Mouse (Mus musculus) urinary bladder, adult 18-20 months (tissue): Measurements from ENCODE around the gene Asrgl1.

ENCODE experiments used
- DNase-seq, 2 experiments: peaks; one replicate each; pipeline ENCODE4 v3.0.0; 2022; ENCODE audit warnings: low spot score in 2 of 2, mixed read lengths in 2 of 2

Gene Asrgl1

GRCm38 (mm10) chr19:9071456-9072156, 63.8 kb downstream of the Asrgl1 start:
- DNase-seq = no peak

- no peak for DNase-seq
Observed at GRCm38 (mm10) chr19:9070316-9070715, 65.1 kb downstream of the Asrgl1 start.

DNA sequence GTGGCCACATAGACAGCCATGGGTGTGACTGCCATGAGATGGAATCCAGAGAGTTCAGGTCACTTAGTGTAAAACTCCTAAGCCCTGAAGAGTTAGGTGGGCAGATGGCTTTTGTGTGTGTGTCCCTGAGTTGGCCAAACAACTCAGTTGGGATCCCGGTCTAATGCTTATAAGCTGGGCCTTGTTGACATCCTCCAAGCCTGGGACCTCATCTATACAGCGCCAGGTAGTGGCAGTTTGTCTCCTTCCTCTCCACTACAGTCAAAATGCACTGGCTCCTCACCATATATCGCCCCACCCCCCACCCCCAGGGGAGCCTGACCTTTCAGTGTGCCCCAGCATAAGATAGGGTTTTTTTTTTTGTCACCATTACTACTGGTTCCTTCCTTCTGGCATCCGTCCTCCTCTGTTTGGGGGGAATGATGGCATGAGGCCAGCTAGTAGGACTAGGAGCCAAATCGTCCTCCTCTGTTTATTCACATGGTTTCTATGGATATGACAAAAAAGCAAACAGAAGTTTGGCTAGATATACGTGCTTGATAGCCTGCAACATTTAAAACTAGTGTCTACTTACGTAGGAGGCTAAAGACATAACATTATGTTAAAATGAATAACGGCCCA, 65.6 kb downstream of the Asrgl1 start:
- DNase-seq = no peak

DNA sequence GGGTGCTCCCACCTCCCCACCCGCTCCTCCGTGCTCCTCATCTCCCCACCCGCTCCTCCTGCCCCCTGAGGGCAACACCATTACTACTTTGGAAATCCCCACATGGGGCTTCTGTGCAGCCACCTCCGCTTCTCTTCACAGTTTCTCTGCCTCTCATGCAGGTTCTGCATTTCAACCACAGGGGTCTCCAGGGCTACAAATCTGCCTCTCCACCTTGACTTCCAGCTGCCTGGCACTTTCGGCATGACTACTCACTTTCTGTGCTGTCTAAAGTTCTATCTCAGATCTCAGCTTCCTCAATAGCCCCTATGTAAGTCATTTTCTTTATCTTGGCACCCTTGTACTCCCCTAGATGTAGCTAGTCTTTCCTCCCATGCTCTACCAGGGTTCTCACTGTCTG, 68.1 kb downstream of the Asrgl1 start:
- DNase-seq = no peak

DNA sequence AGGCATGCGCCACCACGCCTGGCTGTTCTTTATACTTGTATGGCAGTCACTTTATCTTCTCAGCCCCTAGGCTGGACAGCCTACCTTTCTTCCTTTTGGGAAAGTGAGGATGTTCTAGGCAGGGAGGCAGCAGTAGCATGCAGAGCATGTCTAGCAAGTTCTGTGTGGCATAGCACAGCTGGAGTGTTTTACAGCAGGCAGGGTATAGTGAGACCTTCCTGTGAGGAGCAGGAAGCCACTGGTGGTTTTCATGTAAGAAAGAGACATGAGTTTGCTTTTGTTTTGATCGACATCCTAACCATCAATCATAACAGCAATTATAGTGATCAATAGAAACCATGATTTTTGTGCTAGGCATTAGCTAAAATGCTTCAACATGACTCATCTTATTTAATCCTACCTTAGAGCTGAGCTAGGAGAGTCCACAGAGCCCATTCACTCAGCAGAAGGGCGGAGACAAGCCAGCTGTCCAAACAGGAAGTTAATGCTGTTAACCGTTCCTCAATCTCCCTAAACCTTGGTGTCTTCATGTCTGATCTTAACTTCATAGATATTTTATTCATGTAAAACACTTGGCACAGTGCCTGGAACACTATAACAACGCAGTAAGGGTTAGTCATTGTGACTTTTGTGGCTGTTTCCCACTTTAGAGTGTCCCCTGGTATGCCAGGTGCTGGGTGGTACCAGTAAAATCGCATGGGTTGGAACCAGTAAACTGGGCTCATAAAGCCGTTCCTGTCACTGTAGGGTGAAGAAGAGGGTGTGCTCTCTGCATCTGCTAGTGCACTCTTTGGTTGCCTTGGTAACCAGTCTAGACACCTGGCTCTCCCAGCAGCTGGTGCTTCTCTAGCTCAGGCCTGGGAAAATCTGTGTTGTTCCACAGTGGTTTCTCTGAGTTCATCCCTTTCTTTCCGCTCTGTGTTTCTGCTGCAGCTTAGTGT, 69.5 kb downstream of the Asrgl1 start:
- DNase-seq = no peak

GRCm38 (mm10) chr19:9063831-9064230, 71.6 kb downstream of the Asrgl1 start:
- no peak for DNase-seq

GRCm38 (mm10) chr19:9062822-9063221, 72.6 kb downstream of the Asrgl1 start:
- DNase-seq = no peak

DNA sequence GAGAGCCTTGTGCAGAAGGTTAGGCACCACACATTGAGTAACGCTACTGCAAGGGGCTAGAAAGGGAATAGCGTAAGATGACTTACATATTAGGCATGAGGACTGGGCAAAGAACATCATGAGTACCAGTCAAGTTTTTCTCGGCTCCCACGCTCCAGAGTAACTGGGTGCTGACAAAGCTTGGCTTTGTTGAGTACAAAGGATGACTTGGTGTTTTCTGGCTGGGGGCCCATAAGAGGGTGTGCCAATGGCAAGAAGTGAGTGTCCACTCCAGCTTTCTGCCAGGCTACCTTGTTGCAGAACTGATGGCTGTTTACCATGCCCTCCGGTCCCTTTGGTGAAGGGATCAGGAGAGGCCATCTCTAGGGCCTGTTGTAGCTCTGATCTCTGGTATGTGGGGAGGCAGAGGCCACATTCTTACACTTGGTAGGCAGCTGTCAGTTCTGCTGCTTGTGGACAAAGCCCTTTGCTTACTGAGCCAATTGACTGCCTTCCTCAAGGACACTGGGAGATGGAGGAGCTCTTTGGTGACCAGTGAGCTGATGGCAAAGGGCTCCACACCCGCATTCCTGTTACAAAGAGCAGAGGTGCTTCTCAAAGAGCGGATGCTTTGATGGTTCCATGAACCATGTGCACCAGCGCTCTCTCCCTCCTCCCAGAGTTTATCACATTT, 74.1 kb downstream of the Asrgl1 start:
- peak in 1 of 2 experiments; percentile 50 for DNase-seq

- DNase-seq = peak in 1 of 2 experiments; percentile 49
Observed at GRCm38 (mm10) chr19:9060103-9060502, 75.3 kb downstream of the Asrgl1 start.
